Mouse (Mus musculus): ENCODE measurements around the gene Coro1a. TPM values are rescaled to one million over a fixed set of nuclear protein-coding genes. Genes with fewer than 3 reads are reported as not detected.

Coro1a gene
- total RNA-seq, 2 experiments from 2014 or later: 164 to 185 TPM

GRCm38 (mm10) chr7:126703757-126704077 lies 3.9 kb downstream of the Coro1a start:
- TF ChIP-seq CTCF (IDR thresholded peaks at IDR 0.05): no peak
- intact Hi-C loops (cut with DNase I): loop anchor here (5.0 kb wide), 4 partner anchors 39 to 94 kb away; partner anchors contain the start of genes Fam57b and Ypel3
- DNase-seq (ENCODE audit: extremely low spot score in 1 of 2, low spot score in 2 of 2): no peak
- Histone ChIP-seq H3K4me3 (peak overlapping the region; percentile 58), H3K27ac (peak overlapping the region; percentile 90)

DNA sequence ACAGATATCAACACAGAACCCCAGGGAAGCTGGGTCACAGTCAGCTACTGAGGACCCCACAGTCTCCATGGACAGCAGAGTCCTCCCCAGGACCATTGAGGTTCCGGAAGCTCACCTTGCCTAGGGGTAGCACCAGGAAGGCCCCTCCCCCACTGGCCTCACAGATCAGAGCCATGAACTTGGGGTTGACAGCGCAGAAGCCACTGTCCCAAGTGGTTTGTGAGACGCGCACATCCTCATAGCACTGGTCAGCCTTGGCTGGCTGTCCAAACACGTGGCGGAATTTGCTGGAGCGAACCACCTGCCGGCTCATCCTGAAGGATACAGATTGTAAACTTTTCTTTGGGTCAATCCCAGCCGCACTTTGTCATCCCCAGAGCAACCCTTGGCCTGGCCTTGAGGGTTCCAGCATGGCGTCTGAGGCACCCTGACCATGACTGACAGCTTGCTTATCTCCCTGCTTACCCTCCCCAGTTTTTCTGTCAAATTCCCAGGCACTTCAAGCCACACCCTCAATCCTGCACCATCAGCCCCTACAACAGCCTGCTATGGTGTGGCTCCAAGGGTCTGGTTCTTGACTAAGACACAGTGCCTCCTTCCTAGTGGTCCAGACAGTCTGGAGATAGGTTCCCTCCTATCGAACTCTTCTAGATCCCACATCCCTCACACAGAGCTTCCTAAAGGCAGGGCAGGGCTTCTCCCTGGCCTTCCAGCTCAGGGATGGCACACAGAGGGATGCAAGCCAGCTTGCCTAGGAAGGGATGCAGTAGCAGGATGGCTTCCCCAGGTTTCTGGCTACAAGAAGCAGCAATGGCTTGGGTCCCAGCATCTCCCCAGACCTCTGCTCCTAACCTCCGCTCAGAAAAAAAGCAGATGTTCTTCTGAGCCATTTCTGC lies 4.5 kb downstream of the Coro1a start:
- H3K4me3 ChIP-seq: peak overlapping the region; percentile 58
- no peak for TF ChIP-seq CTCF (IDR thresholded peaks at IDR 0.05)
- peak overlapping the region; percentile 90 for H3K27ac ChIP-seq
- intact Hi-C loops (cut with DNase I): loop anchor here (5.0 kb wide), 4 partner anchors 39 to 94 kb away; partner anchors contain the start of genes Fam57b and Ypel3
- no peak for DNase-seq (ENCODE audit: extremely low spot score in 1 of 2, low spot score in 2 of 2)

DNA sequence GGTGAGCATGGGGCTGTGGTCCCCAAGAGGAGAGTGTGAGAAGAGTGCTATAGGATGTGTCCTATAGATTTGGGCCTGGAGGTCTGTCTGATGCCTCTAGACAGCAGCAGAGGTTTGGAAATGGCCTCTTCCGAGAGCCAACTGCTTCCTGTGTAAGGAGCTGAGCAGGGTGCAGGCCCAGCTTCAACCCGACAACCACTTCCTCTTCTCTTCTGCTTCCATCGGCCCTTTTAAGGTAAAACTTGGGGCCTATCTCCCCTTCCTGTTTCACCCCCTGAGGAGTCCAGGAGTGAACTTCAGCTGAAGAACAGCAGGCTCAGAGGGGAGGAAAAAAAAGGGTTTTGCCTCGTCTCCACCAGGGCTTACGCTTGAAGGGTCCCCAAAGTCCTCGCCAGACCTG lies 5.2 kb downstream of the Coro1a start:
- Histone ChIP-seq H3K4me3 (peak overlapping the region; percentile 58), H3K27ac (peak overlapping the region; percentile 90)
- DNase-seq (ENCODE audit: extremely low spot score in 1 of 2, low spot score in 2 of 2): no peak
- no peak for TF ChIP-seq CTCF (IDR thresholded peaks at IDR 0.05)
- intact Hi-C loops (cut with DNase I): loop anchor here (5.0 kb wide), 4 partner anchors 40 to 95 kb away; partner anchors contain the start of genes Fam57b and Ypel3

DNA sequence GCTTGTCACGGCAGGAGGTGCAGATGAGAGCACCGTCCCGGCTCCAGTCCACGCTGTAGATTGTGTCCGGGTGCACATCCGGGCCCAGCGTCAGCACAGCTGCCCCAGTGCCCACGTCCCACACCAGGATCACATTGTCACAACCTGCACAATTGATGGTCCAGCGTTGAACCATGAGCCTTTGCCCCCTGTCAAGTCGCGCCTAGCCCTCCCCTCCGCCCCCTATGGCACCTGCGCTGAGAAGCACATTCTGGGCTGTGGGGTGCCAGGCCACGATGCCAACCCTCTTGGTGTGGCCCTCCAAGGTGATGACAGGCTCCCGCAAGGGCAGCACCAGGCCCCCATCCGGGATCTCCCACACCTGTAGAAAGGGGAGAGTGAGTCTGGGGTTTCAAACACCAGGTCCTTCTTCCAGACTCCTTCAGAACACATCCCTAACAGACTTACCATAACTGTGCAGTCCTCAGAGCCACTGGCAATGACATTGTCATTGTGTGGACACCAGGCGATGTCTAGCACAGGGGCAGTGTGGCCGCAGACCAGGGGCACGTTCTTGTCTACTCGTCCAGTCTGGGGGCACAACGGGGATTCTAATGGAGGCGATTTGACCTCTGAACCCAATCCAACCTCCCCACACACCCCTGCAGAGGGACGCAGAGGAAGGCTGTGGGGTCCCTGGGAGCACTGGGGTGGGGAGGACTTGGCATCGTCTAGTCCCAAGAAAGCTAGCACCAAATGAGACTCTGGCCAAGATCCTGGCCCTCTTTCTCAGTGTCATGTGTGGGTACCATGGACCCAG lies 5.8 kb downstream of the Coro1a start:
- H3K4me3 ChIP-seq: peak overlapping the region; percentile 58
- H3K27ac ChIP-seq: peak overlapping the region; percentile 62
- TF ChIP-seq CTCF (IDR thresholded peaks at IDR 0.05): no peak
- DNase-seq (ENCODE audit: extremely low spot score in 1 of 2, low spot score in 2 of 2): no peak
- intact Hi-C loops (cut with DNase I): loop anchor here (5.0 kb wide), 4 partner anchors 41 to 96 kb away; partner anchors contain the start of genes Fam57b and Ypel3

- peak; percentile 90 to 94 for DNase-seq (ENCODE audit: extremely low spot score in 1 of 2, low spot score in 2 of 2)
Observed at GRCm38 (mm10) chr7:126701070-126701469, 6.5 kb downstream of the Coro1a start.

DNA sequence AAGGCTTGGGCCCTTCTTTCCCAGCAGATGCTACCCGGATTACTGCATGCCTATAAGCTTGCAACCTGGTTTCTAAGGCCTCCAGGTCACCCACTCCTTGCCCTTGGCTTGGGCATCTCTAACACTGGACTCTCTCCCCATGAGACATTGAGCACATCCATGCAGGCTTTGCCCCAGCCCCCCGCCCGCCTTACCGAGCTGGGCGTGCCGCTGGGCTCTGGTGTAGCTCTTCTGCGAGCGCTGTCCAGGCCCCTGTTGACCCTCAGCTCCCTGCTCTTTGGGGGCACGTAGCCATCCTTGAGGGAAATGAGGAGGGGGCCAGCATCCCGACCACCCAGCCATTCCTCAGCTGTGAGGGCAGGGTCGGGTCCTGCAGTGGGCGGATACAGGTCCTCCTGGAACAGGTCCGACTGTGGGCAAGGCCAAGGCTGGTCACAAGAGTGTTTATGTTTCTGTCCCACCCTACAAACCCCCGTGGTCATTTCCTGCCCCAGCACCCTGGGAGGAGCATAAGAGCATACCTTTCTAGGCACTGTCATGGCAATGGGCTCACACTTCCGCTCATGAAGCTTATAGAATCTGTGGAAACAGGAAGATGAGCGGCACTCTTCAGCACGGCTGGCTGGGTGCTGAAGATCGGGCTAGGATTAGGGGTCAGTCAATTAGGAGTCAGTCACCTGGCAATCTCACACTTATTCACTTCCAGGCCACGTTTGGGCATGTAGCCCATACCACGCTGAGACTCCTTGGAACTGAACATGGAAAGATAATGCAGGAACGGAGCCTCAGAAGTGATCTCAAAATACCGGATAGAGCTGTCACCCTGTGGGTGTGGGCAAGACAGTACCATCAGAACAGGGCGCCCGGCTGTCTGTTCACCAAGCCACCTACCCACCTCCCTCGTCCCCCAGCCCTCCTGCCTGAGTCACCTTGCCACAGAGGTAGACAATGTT lies 7.2 kb downstream of the Coro1a start:
- intact Hi-C loops (cut with DNase I): loop anchor here (5.0 kb wide), 4 partner anchors 42 to 97 kb away; partner anchors contain the start of genes Fam57b and Ypel3
- DNase-seq (ENCODE audit: extremely low spot score in 1 of 2, low spot score in 2 of 2): no peak
- peak overlapping the region; percentile 12; the same call in 1 of the 2 replicates for H3K27ac ChIP-seq
- peak overlapping the region; percentile 58 for H3K4me3 ChIP-seq
- TF ChIP-seq CTCF (IDR thresholded peaks at IDR 0.05): no peak

More at GRCm38 (mm10) chr7:126701070-126701469, 6.5 kb downstream of the Coro1a start:
- peak; percentile 93 for TF ChIP-seq CTCF (IDR thresholded peaks at IDR 0.05)
- H3K27ac ChIP-seq: peak overlapping the region; percentile 62
- intact Hi-C loops (cut with DNase I): loop anchor here (5.0 kb wide), 4 partner anchors 41 to 96 kb away; partner anchors contain the start of genes Fam57b and Ypel3
- H3K4me3 ChIP-seq: peak overlapping the region; percentile 58

DNA sequence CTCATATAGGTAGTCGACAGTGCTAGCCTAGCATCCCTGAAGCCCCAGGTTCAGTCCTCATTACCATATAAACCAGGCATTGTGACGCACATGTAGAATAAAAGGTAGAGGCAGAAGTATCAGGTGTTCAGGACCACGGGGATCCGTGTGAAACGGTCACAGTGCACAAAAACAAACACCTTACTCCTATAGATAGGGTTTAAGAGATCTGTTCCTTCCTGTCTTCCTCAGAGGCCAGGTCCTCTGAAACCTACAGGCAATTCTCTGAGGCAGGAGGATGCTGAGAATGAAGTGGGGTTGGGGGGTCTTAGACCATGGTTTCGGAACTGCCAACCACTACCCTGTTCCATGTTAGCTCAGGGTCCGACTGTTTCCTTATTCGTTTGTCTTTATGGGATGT lies 9.7 kb downstream of the Coro1a start:
- Histone ChIP-seq H3K27ac (no peak overlapping the region), H3K4me3 (no peak overlapping the region)
- DNase-seq (ENCODE audit: extremely low spot score in 1 of 2, low spot score in 2 of 2): no peak
- intact Hi-C loops (cut with DNase I): no loop called here
- no peak for TF ChIP-seq CTCF (IDR thresholded peaks at IDR 0.05)

DNA sequence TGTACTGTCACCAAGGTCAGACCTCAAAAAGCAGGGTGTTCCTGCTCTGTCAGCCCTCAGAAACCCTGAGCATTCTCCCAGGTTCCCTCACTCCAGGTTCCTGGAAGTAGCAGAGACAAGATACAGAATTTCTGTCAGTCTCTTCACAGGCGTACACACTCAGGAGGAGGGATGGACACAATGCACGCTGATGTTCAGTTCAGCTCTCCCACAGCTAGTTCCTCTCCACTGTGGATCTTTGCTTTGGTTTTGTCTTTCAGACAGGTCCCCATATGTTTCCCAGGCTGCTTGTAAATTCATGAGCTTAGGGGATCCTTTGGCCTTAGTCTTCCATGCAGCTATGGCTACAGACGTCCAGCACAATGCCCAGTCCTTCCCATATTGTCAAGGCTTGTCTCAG lies 10.7 kb downstream of the Coro1a start:
- TF ChIP-seq CTCF (IDR thresholded peaks at IDR 0.05): no peak
- Histone ChIP-seq H3K27ac (no peak overlapping the region; the same call in 1 of the 2 replicates), H3K4me3 (peak overlapping the region; percentile 74)
- intact Hi-C loops (cut with DNase I): no loop called here
- no peak for DNase-seq (ENCODE audit: extremely low spot score in 1 of 2, low spot score in 2 of 2)

DNA sequence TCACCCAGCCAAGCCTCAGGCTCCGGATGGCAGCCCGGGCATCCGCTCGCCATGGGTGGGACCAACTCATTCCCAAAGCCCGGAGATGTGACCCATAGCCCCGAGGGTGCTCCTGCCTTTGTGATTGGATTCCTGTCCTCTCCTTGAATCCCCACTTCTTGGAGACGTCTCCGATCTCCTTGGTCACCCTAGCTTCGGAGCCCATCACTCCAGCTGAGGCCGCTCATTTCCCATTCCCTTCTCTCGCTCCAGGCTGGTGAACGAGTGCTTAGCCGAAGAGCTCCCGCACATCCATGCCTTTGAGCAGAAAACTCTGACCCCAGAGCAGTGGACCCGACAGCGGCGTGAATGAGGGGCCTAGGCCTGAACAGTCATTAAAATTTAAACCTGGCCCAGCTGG lies 11.3 kb downstream of the Coro1a start:
- intact Hi-C loops (cut with DNase I): no loop called here
- H3K27ac ChIP-seq: peak overlapping the region; percentile 73

DNA sequence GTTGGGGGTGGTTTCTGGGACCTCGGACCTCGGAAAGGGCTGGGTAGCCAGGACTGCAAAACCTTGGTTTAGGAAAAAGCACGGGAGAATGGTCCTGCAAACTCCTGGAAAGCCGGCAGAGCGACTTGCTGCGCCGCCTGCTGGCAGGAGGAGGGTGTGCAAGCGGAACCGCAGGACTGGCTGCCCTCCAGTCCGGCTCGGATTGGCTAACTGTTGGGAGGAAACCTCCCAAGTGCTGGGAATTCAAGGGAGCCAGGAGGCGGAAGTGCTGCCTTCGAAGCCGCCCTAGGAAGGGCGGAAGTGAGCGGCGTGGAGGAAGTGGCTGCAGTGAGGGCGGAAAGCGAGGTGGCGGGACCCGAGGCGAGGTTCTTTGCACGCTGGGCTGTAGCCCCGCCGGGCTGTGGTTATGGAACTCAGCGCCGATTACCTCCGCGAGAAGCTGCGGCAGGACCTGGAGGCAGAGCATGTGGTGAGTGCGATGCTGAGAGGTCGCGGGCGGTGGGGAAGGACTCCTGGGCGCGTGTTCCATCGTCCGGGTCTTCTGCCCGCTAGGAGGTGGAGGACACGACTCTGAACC lies 11.9 kb downstream of the Coro1a start, which contains the start of gene Slx1b:
Gene Slx1b (minus strand): TSS at position 154 of the 577 bp plus-strand sequence.
- DNase-seq (ENCODE audit: extremely low spot score in 1 of 2, low spot score in 2 of 2): peak; percentile 93
- TF ChIP-seq CTCF (IDR thresholded peaks at IDR 0.05): peak; percentile 93
- intact Hi-C loops (cut with DNase I): loop anchor here (2.0 kb wide), 2 partner anchors 47 to 113 kb away; partner anchors contain the start of gene Sgf29
- Histone ChIP-seq H3K4me3 (peak within 1 kb of the TSS; percentile 74), H3K27ac (peak within 1 kb of the TSS; percentile 89)

More for the DNA sequence above, 11.3 kb downstream of the Coro1a start:
- no peak for TF ChIP-seq CTCF (IDR thresholded peaks at IDR 0.05)
- DNase-seq (ENCODE audit: extremely low spot score in 1 of 2, low spot score in 2 of 2): no peak
- H3K4me3 ChIP-seq: peak overlapping the region; percentile 74
